Mouse (Mus musculus) neural tube, embryonic 12.5 days (tissue): ENCODE measurements at regions not wholly inside any gene's neighbourhood (a gene's known extent, or its start where the extent isn't known, plus 50 kb on each side); places are given as distances from the start of the nearest gene placed in this dataset.

Experiments
- ATAC-seq: fragments of 200-750 bp; cut with Nextera tagmentation; 2 replicates; pipeline ENCODE4 v1.8.0; 2017; ENCODE audit warnings: low read depth, mild to moderate bottlenecking, moderate TSS enrichment, moderate library complexity; ENCODE audit not compliant: low FRiP score
- H3K27ac ChIP-seq: fragments of 300-500 bp; sonication (generic); 2 replicates; pipeline ENCODE4 v1.5.1; 2016
- H3K27me3 ChIP-seq: fragments of 300-500 bp; sonication (generic); replicated peaks from 2 replicates; pipeline ENCODE4 v1.6.1; 2016; ENCODE audit warnings: mild to moderate bottlenecking
- H3K36me3 ChIP-seq: fragments of 300-500 bp; sonication (generic); 2 replicates; pipeline ENCODE4 v1.6.1; 2016; ENCODE audit warnings: mild to moderate bottlenecking
- H3K4me1 ChIP-seq: fragments of 300-500 bp; sonication (generic); 2 replicates; pipeline ENCODE4 v1.6.1; 2016
- H3K4me2 ChIP-seq: fragments of 300-500 bp; sonication (generic); replicated peaks from 2 replicates; pipeline ENCODE4 v1.6.1; 2016; ENCODE audit warnings: mild to moderate bottlenecking
- H3K4me3 ChIP-seq: fragments of 300-500 bp; sonication (generic); 2 replicates; pipeline ENCODE4 v1.5.1; 2016
- H3K9ac ChIP-seq: fragments of 300-500 bp; sonication (generic); 2 replicates; pipeline ENCODE4 v1.6.1; 2016; ENCODE audit warnings: mild to moderate bottlenecking
- H3K9me3 ChIP-seq: fragments of 300-500 bp; sonication (generic); 2 replicates; pipeline ENCODE4 v1.6.1; 2016; ENCODE audit warnings: mild to moderate bottlenecking
- WGBS: fragments of 180-500 bp; shearing (Covaris S2); methylation state at CpG from one replicate; pipeline ENCODE4 v1.1.7; 2016; 5-methylcytosine and 5-hydroxymethylcytosine counted together

DNA sequence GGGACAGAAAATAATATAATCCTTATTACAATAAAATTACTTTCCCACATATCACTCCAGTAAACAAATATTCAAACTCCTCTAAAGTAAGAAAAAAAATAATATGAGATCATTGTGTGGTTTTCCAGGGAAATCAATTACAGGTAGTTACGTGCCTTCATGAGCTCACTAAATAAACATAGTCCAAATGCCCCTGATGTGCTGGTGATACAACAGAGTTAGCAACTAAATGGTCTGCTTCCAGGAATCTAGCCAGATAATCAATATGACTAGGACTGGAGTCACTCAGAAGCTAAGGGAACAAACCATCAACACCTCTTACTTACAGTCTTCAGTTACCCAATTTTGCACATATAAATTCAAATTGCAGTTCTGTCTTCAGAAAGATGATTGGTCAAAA lies 267.2 kb downstream of the Basp1 start:
- no peaks in the 10 kb centered on the region for H3K36me3 ChIP-seq
- no peaks in the 10 kb centered on the region for H3K4me1 ChIP-seq
- no peak overlapping the region for H3K27ac ChIP-seq
- H3K9me3 ChIP-seq = no peaks in the 10 kb centered on the region
- no peak overlapping the region for H3K4me3 ChIP-seq
- 92% methylated on average over 1 of the region's 1 CpGs for WGBS
- H3K9ac ChIP-seq = no peak overlapping the region
- ATAC-seq = no peak
- H3K4me2 ChIP-seq = no peak overlapping the region
- H3K27me3 ChIP-seq = no peaks in the 10 kb centered on the region

DNA sequence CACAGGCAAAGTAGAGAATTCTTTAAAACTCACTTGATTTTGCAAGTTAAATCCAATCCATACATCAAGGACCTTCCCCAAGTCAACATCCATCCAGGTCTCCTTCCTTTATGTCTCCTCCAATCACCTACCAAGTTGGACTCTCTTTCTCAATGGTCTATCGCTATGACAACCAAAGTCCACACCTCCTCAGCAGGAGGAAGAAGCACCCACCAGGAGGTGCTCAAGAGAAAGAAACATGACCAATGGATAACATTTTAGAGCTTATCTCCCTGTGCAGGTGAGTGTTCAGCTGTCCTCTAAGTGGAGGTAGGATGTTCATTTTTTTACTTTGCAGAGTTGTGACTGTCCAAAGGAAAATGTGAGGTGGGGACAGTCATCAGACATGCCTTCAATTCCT lies 269.3 kb downstream of the Basp1 start:
- Histone ChIP-seq H3K36me3 (no peaks in the 10 kb centered on the region), H3K4me1 (no peaks in the 10 kb centered on the region), H3K9me3 (no peaks in the 10 kb centered on the region), H3K4me2 (no peak overlapping the region), H3K9ac (no peak overlapping the region), H3K27me3 (no peaks in the 10 kb centered on the region), H3K4me3 (no peak overlapping the region), H3K27ac (no peak overlapping the region)
- no peak for ATAC-seq
- WGBS = 77% methylated on average over 1 of the region's 1 CpGs

DNA sequence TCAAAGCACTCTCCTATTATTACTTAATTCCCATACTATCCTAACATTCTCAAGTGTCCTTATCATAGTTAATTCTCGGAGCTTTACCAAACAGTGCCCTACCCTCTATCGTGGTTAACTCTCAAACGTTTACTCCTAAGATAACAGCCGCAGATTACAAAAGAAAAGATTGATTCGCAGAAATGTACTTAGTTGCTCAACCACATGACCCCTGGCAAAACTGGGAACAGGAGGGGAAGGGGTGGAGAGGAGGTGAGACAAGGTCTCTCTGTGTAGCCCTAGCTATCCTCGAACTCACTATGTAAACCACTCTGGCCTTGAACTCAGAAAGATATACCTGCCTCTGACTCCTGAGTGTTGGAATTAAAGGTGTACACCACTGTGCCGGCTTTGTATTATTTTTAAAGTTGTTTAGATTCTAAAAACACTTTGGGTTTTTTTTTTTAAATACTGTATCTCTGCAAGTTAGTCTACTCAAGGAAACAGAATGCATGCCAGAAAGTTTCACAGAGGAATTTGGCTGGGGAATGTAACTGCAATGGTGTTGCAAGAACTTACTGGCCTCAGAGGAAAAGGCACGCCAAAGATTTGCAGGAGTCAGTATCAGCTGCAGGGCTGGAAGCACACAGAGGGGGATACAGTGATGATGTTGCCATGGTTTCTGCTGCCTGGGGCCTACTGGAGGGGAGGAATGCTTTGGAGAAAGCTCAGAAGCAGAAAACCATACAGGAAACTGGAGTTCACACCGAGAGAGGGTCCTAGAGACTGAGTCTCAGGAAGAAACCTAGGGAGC lies 273.0 kb downstream of the Basp1 start:
- Histone ChIP-seq H3K27me3 (no peaks in the 10 kb centered on the region), H3K4me2 (no peak overlapping the region), H3K27ac (no peak overlapping the region), H3K4me1 (no peaks in the 10 kb centered on the region), H3K36me3 (no peaks in the 10 kb centered on the region), H3K9ac (no peak overlapping the region), H3K4me3 (no peak overlapping the region), H3K9me3 (no peaks in the 10 kb centered on the region)
- ATAC-seq = 0 out of 2 replicates have a peak, but pooled peaks have one; percentile 50
- WGBS = 72% methylated on average over 9 of the region's 9 CpGs

DNA sequence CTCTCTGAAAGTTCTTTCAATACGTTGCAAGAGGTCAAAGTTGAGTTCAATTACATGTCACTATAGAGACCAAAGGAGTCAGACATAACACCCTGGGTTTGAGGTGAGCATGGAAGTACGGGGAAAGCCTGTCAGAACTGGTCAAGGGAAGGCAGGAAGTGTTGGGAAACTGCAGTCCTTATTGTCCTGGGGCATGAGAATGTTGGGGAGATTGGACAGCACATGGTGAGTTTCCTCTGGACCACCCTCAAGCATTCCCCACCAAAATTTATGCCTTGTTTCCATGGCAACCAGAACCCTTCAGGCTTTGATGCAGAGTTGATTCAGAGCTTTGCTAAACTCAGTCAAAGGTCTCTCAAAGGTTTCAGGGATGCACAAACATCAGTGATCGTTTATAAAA lies 276.5 kb downstream of the Basp1 start:
- Histone ChIP-seq H3K9ac (no peak overlapping the region), H3K36me3 (no peaks in the 10 kb centered on the region), H3K4me1 (no peaks in the 10 kb centered on the region), H3K4me3 (no peak overlapping the region), H3K27me3 (no peaks in the 10 kb centered on the region), H3K9me3 (no peaks in the 10 kb centered on the region), H3K27ac (no peak overlapping the region), H3K4me2 (no peak overlapping the region)
- 13% methylated on average over 3 of the region's 3 CpGs for WGBS
- ATAC-seq = peak; percentile 69; the same call in 1 of the 2 replicates

DNA sequence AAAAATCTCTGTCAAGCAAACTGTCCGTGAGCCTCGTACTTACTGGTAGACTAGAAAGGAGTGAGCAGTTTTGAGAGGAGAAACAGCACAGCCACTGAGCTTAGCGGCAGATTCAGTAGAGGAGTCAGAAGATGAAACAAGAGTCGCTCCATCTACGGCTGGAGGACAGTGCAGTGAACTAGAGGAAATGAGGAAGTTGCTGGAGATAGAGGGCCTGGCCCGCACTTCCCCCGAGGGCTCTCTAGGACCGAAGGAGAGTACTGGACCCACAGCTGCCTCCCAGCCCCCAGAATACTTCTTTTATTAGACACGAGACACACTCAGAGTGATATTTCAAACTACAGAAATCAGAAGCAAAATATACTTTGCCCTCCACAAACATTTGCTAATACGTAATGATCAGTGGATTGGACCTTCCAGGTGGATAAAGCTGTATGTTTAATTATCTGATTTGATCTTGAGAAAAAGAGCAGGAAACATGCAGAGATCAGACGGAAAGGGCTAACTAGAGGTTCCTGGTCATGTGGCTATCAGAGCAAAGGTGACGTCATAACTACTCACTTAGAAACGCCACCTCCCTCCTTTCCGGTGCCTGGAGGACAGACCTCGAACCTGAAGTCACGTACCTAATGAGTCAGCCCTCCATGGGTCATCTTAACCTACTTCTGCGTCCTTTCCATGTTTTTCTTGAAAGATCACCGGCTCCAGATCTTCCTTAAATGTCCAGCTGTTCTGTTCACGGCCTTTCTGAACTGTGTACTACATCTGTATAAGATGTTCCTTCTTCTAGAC lies 277.9 kb downstream of the Basp1 start:
- Histone ChIP-seq H3K9ac (no peak overlapping the region), H3K9me3 (no peaks in the 10 kb centered on the region), H3K27ac (no peak overlapping the region), H3K4me2 (no peak overlapping the region), H3K36me3 (no peaks in the 10 kb centered on the region), H3K4me3 (no peak overlapping the region), H3K27me3 (no peaks in the 10 kb centered on the region), H3K4me1 (no peaks in the 10 kb centered on the region)
- WGBS = 89% methylated on average over 19 of the region's 19 CpGs
- ATAC-seq = no peak

DNA sequence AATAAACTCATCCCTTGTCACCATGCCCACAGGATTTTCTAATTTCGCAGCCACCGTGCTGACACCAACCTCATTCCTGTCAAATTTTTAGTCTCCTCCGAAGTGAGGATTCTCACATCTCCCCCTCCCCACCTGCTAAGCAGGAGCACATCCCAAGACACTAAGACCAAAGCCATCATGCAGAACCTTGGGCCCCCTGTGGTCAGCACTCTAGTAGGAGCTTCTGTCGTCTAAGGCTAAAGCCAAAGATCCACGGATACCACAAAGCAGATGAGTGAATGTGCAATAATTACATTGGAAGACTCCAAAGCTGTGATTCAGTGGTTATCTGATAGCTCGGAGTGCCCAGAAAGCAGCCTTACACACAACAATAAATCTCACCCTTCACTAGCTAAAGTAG lies 283.5 kb downstream of the Basp1 start:
- Histone ChIP-seq H3K4me1 (no peaks in the 10 kb centered on the region), H3K9ac (no peak overlapping the region), H3K9me3 (no peaks in the 10 kb centered on the region), H3K4me2 (no peak overlapping the region), H3K4me3 (no peak overlapping the region), H3K27me3 (no peaks in the 10 kb centered on the region), H3K36me3 (no peaks in the 10 kb centered on the region), H3K27ac (no peak overlapping the region)
- no peak for ATAC-seq
- WGBS = 73% methylated on average over 6 of the region's 6 CpGs

DNA sequence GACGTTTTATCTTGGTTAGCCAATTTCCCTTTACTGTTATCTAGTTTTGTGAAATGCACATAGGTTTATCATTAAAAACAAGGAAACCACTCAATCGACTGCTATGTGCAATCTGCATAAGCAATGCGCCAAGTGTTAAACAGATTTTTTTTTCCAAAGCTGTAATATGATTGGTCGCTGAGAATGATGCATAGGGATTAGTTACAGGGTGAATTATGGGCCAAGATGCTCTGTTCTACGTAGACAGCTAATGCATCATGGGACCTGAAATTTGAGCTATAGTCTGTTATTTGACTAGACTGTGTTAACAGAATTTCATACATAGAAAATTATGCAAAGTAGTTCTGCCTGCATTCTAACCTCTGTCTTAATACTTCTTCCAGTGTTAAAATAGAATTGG lies 284.0 kb downstream of the Basp1 start:
- Histone ChIP-seq H3K36me3 (no peaks in the 10 kb centered on the region), H3K9ac (no peak overlapping the region), H3K9me3 (no peaks in the 10 kb centered on the region), H3K27me3 (no peaks in the 10 kb centered on the region), H3K27ac (no peak overlapping the region), H3K4me3 (no peak overlapping the region), H3K4me1 (no peaks in the 10 kb centered on the region), H3K4me2 (no peak overlapping the region)
- ATAC-seq = no peak
- 72% methylated on average over 5 of the region's 5 CpGs for WGBS

DNA sequence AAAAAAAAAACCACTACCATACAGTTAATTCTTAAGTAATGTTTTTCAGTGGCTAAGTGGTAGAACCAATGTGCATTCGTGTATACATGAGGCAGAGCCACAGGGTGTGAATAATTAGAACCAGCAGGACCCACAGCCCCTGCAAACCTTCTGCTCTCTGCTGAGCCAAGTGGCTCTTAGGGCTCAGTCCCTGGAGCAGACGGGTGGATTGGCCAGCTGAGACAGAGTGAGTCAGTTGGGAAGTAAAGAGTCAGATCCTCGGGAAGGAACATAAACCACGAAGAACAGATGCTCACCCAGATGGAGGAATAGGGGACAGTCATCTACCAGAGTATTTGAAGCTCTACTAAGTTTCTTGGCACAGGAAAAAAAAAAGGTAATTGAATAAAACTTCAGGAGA lies 293.1 kb downstream of the Basp1 start:
- H3K9me3 ChIP-seq = no peaks in the 10 kb centered on the region
- ATAC-seq = no peak
- WGBS = 55% methylated on average over 4 of the region's 4 CpGs

DNA sequence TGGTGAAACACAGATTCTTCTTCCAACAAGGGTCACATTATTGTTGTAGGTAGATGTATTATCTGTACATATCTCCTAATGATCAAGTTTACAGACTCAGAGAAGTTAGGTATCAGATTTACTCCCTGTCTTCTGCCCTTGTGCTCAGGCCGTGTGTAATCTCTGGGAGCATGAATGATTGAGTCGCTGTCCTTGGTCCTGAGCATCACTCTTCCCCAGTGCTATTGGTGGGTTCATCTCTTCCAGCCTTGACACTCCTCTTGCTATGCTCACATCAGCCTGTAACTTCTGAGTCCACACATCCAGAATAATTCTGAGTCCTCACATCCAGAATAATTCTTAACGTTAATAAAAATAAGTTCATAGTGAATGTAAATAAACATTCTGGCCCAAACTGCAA lies 295.6 kb downstream of the Basp1 start:
- no peak overlapping the region for H3K9ac ChIP-seq
- H3K9me3 ChIP-seq = no peaks in the 10 kb centered on the region
- H3K27me3 ChIP-seq = no peaks in the 10 kb centered on the region
- 43% methylated on average over 3 of the region's 3 CpGs for WGBS
- H3K4me3 ChIP-seq = no peak overlapping the region
- no peaks in the 10 kb centered on the region for H3K4me1 ChIP-seq
- H3K27ac ChIP-seq = no peak overlapping the region
- ATAC-seq = no peak
- no peaks in the 10 kb centered on the region for H3K36me3 ChIP-seq
- no peak overlapping the region for H3K4me2 ChIP-seq

More for the DNA sequence above, 293.1 kb downstream of the Basp1 start:
- Histone ChIP-seq H3K4me3 (no peak overlapping the region), H3K4me2 (no peak overlapping the region), H3K36me3 (no peaks in the 10 kb centered on the region), H3K27me3 (no peaks in the 10 kb centered on the region), H3K9ac (no peak overlapping the region), H3K4me1 (no peaks in the 10 kb centered on the region), H3K27ac (no peak overlapping the region)

DNA sequence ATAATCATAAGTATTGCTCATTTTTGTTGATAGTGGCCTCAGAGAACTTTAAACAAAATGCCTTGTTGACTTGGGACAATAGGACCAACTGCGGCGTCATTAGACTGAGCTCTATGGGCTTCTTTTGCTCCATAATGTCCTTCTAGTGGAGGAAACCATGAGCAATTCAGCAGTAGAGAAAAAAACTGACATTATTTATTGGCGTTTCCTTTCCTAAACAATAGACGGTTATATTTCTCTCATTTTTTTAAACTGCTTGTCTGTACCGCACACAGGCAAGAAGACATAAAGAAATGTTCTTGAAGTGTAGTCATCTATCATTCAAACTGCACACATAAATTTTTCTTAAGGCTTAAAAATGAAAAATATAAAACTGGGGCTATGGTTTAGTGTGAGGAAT lies 310.8 kb downstream of the Basp1 start:
- Histone ChIP-seq H3K27ac (no peak overlapping the region), H3K27me3 (no peaks in the 10 kb centered on the region), H3K36me3 (no peaks in the 10 kb centered on the region), H3K9ac (no peak overlapping the region), H3K4me1 (no peaks in the 10 kb centered on the region), H3K9me3 (no peaks in the 10 kb centered on the region), H3K4me3 (no peak overlapping the region), H3K4me2 (no peak overlapping the region)
- 67% methylated on average over 5 of the region's 5 CpGs for WGBS
- no peak for ATAC-seq

DNA sequence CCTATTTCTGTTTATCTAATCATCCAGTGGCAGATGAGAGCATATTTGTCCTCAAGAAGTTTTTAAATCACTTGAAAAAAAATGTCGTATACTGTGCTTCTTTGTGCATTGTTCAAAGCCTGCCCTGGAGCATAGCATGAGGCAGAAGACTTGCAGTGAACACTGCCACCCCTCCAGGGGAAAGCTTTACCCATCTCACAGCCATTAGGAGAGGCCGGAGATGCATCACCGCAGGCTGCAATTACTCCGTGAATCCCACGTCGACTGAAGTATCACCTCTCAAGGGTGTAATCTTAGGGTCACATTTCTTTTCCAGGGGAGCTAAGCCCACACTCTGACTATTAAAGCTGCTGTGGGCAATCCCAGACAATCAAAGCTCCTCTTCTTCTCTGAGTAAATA lies 319.8 kb downstream of the Basp1 start:
- no peaks in the 10 kb centered on the region for H3K4me1 ChIP-seq
- H3K9ac ChIP-seq = no peak overlapping the region
- no peaks in the 10 kb centered on the region for H3K9me3 ChIP-seq
- WGBS = 19% methylated on average over 6 of the region's 6 CpGs
- H3K27me3 ChIP-seq = no peaks in the 10 kb centered on the region
- no peak overlapping the region for H3K4me3 ChIP-seq
- no peak overlapping the region for H3K4me2 ChIP-seq
- H3K27ac ChIP-seq = no peak overlapping the region
- H3K36me3 ChIP-seq = no peaks in the 10 kb centered on the region
- peak; percentile 58; the same call in 1 of the 2 replicates for ATAC-seq

DNA sequence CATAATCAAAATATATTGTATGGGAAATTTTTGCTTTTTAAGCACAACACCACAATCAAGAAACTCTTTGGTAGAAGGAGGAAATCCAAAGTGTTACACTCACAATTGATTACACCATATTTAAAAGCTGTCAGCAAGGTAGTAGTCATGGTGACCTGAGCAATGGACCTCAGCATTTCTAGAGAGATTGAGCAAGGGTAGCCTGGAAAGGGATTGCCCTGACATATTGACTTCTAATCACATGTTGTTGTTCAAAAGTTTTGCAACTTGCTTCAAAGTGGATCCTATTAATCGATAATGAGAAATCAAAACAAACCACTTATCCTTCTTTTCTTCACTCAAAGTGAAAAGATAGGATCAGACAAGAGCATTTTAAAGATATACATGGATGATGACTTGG lies 343.9 kb downstream of the Basp1 start:
- Histone ChIP-seq H3K36me3 (no peaks in the 10 kb centered on the region), H3K4me1 (no peaks in the 10 kb centered on the region), H3K27ac (no peak overlapping the region), H3K4me3 (no peak overlapping the region), H3K9me3 (no peaks in the 10 kb centered on the region), H3K4me2 (no peak overlapping the region), H3K9ac (no peak overlapping the region), H3K27me3 (no peaks in the 10 kb centered on the region)
- 86% methylated on average over 1 of the region's 1 CpGs for WGBS
- no peak for ATAC-seq

DNA sequence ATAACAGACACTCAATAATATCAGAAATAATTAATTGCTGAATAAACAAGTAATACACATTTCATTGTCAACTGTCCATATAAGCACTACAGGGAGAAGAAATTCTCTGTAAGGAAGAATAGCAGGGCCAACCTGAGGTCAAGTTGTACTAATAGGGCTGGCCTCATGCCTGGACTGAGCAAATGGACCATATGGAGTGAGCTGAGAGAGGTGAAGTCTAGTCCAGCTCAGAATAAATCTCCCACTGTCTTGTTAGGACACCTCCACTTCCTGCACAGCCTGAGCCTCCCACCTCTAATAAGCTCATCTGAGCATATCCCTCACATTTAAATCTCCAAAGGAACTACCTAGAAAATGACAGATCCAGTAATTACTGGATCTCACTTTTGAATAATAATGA lies 354.2 kb downstream of the Basp1 start:
- Histone ChIP-seq H3K9me3 (no peaks in the 10 kb centered on the region), H3K27me3 (no peaks in the 10 kb centered on the region), H3K27ac (no peak overlapping the region), H3K4me3 (no peak overlapping the region), H3K4me1 (no peaks in the 10 kb centered on the region), H3K36me3 (no peaks in the 10 kb centered on the region), H3K4me2 (no peak overlapping the region), H3K9ac (no peak overlapping the region)
- ATAC-seq = no peak
